Mouse (Mus musculus): ENCODE measurements at regions not wholly inside any gene's neighbourhood (a gene's known extent, or its start where the extent isn't known, plus 50 kb on each side); places are given as distances from the start of the nearest gene placed in this dataset.

DNA sequence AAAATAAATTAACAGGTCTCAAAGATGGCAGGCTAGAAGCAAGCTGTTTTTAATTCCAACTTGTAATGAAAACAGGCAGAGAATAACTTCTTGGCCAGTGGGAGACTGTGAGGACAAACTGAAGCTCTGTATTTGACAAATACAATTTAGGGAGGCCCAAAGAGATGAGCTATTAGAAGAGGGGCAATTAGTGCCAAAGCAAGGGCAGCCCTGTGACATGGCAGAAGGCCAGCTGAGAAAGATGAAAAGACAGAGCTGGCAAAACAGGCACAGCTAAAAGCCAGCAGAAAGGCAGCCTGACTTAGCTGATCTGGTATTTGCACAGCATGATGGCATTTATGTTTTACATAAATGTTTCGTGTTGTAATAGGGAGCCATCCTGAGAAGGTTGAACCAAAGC lies 175.0 kb upstream of the Ngly1 start:
- DNase-seq (ENCODE audit: low read depth, low spot score) = no peak

DNA sequence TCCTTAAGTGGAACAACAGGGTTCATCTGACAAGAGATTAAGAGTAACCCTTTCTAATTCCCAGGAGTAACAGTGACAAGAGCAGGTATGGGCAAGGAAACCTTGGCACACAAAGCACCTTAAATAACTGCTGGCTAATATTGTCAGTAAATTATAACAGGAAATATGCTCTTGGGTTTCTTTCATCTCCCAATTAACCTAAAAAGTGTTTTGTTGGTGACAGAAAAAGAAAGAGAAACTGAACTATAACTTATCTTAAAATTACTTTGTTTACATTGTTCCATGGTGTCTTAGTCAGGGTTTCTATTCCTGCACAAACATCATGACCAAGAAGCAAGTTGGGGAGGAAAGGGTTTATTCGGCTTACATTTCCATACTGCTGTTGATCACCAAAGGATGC lies 170.0 kb upstream of the Ngly1 start:
- no peak for DNase-seq (ENCODE audit: low read depth, low spot score)

GRCm38 (mm10) chr14:16087231-16087630 lies 161.8 kb upstream of the Ngly1 start:
- DNase-seq (ENCODE audit: low read depth, low spot score) = peak; percentile 41

- DNase-seq (ENCODE audit: low read depth, low spot score) = no peak
These were observed 156.5 kb upstream of the Ngly1 start for GRCm38 (mm10) chr14:16092391-16093132.

DNA sequence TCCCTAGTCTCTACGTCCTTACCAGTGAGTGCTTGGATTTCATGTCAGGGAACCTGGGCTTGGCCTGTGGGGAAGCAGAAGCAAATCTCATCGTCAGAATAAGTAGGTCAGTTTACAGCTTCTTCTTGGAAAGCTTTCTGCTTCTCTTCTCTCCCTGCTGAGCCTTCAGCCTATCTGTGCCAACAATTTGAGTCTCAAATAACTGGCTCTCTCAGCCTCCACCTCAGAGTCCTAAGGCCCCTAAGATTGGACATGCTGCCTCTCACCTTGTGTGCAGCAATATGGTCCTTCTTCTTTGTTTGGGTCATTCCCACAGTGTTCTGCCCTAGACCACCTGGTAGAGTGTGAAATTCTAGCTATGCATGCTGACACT lies 156.0 kb upstream of the Ngly1 start:
- no peak for DNase-seq (ENCODE audit: low read depth, low spot score)

- no peak for DNase-seq (ENCODE audit: low read depth, low spot score)
These were observed 139.7 kb upstream of the Ngly1 start for GRCm38 (mm10) chr14:16109414-16109813.

GRCm38 (mm10) chr14:16132672-16133071 lies 116.4 kb upstream of the Ngly1 start:
- DNase-seq (ENCODE audit: low read depth, low spot score) = no peak

DNA sequence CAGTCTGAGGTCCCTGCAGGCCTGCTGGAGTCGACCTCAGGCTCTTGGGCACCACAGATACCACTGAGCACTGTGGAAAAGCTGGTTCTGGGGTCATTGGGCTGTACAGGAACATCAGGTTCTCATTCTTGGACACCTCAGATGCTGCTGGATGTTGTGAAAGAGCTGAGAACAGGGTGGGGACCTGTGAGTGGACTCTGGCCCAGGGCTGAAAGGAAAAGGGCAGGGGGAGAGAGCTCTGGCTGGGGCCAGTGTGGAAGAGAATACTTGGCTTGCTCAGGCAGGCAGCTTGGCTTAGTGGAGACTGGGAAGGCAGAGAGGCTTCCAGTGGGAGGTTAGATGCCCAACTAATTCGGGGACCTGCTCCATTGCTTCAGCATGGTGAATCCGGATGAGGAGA lies 115.7 kb upstream of the Ngly1 start:
- no peak for DNase-seq (ENCODE audit: low read depth, low spot score)

DNA sequence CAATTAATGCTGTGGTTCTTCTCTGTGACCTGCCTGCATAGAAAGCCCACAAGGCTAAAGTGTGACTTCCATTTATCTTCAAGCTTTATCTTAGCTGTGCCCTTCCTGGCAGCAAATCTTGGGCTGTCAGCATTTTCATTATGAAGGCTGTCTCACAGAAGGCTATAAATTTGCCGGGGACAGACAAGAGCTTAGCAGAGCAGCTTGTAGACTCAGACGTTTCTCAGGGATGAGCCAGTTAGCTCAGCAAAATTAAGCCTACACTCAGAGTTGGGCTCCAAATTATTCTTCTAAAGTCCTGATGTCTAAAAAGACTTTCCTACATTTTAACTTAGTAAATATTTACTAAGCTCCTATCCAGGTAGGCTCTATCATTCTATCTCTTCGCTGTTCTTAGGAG lies 112.9 kb upstream of the Ngly1 start:
- DNase-seq (ENCODE audit: low read depth, low spot score) = no peak

- peak; percentile 79 for DNase-seq (ENCODE audit: low read depth, low spot score)
These were observed 104.8 kb upstream of the Ngly1 start for GRCm38 (mm10) chr14:16144299-16144698.

DNA sequence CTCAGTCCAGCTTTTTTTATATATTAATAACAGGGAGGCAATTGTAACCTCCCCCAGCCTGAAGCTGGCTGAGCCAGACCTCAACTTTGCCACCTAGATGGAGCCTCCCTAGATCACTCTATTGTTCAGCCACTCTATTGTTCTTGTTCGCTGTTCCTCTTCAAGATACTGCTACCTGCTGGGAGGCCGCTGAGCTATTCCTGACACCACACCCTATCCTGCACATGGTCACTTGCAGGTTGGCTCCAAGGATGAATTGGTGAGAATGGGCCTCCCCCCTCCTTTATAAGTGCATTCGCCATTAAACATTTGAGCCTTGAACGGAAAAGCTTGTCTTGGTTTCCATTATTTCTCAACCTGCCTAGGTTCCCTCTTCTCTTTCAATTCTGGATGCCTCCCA lies 102.3 kb upstream of the Ngly1 start:
- DNase-seq (ENCODE audit: low read depth, low spot score) = peak; percentile 89

- no peak for DNase-seq (ENCODE audit: low read depth, low spot score)
These were observed 97.3 kb upstream of the Ngly1 start for GRCm38 (mm10) chr14:16151815-16152214.

DNA sequence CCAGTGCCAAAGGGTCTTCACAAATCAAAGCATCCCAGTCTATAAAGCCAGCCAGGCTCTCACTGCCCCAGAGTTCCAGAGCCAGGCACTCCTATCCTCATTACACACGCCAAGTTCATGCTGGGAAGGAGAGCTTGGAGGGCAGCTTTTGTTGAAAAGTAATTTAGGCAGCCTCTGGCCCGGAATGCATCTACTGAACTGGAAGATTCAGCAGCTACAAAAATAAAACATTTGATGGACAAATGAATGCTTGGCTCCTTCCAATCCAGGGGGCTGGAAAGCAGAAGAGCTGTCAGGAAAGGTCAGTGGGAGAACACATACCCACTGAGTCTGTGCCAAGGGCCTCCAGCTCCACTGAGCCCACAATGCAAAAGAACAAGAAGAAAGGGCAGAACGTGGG lies 96.4 kb upstream of the Ngly1 start:
- no peak for DNase-seq (ENCODE audit: low read depth, low spot score)

GRCm38 (mm10) chr14:16155106-16155505 lies 94.0 kb upstream of the Ngly1 start:
- no peak for DNase-seq (ENCODE audit: low read depth, low spot score)

DNA sequence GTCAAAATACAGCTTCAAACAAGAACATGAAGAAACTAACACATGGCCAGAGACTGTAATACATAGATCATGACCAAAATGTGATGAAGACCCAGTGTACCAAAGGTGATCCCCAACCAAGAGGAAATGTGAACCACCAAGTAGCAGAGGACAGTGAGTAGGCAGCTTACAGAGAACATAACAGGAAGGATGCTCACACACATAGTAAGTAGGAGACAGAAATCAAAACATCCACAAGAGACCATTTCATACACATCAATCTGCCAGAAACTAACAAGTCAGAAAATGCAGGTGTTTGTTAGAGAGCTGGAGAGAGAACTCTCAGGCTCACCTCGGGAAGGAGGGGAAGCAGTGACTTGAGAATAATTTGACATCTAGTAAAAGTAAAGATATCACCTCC lies 78.9 kb upstream of the Ngly1 start:
- no peak for DNase-seq (ENCODE audit: low read depth, low spot score)

- DNase-seq (ENCODE audit: low read depth, low spot score) = no peak
These were observed 76.8 kb upstream of the Ngly1 start for GRCm38 (mm10) chr14:16172261-16172660.

DNA sequence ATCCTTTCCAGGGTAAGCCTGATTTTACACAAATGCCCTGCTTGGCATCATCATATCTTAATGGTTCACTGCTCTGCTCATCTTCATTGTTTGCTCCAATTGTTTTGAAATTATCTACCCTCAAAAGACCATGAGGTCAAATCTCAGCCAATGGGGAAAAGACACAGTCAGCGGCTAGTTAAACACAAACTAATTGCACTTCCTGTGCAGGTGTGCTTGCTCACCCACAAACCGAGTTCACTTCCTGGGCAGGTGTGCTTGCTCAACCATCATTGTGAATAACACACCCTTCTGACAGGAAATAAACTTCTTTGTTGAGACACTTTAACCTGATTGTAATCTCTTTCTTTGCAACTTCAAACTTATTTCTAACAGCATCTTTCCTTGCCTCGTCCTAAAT lies 75.8 kb upstream of the Ngly1 start:
- no peak for DNase-seq (ENCODE audit: low read depth, low spot score)

GRCm38 (mm10) chr14:16178227-16178626 lies 70.9 kb upstream of the Ngly1 start:
- DNase-seq (ENCODE audit: low read depth, low spot score) = no peak

DNA sequence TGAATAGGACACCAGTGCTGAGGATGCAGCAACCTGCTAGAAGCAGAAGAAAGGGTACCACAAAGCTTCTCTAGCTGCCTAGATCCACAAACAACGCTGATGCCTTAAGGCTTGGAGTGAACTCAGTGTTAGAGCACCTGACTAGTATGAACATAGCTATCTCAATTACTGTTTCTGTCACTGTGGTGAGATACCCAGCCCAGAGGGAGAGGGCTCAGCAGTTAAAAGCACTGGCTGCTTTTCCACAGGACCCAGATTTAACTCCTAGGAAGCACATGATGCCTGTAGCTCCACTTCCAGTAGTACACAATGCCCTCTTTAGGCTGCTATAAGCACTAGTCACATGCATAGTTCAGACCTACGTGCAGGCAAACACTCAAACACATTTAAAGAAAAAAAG lies 67.3 kb upstream of the Ngly1 start:
- DNase-seq (ENCODE audit: low read depth, low spot score) = no peak

GRCm38 (mm10) chr14:16185246-16185645 lies 63.8 kb upstream of the Ngly1 start:
- no peak for DNase-seq (ENCODE audit: low read depth, low spot score)

All from ES-CJ7 (cell line).